8 mouse cellular contexts compared by ENCODE assay signal in the genomic region with DNA sequence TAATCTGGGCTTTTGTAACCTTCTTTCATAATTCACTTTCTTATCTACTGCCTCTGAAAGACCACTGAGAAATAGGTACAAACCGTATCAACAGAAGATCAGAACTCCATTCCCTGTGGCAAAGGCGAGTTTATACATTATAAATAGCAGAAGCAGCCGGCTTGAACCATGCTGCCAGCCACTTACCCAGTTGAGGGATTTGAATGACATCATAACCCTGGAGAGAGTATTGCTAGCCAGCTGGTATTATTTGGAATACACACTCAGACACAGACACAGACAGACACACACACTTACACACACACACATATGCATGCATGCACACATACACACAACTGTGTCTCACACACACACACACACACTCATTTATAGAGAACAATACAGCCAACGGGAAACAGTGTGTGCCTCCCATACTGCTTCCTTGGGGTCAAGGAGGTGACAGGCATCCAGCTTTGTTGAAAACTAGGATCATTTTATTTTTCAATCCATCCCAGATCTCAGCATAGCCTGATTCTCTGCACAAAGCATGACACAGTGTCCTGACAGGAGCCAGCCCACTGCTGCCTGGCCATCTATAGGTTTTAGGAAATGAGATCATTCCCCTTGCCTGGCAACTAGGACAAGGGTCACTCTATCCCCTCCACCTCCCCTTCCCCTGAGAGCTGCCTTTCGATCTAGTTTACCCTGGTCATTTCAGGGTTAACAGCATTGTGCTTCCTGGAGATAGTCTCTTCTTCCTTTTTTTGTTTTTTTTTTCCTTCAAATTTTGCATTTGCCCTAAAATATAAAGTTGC. TPM values are rescaled to one million over a fixed set of nuclear protein-coding genes. Genes with fewer than 3 reads are reported as not detected.
A peak's percentile ranks its signal among the peaks of the same experiment; 100 is the strongest.
DNase-seq lines count a peak whose midpoint lies in the region; ATAC-seq lines count a peak whose summit lies in the region.

Gene Igf1 (plus strand): TSS at position 253 of the 794 bp plus-strand sequence.

- 49% methylated on average over 5 of the region's 5 CpGs for WGBS in limb, embryonic 10.5 days

- no peak for ATAC-seq in frontal cortex, adult (ENCODE audit: low TSS enrichment)

- no peaks in the 10 kb centered on the region for H3K36me3 ChIP-seq in limb, embryonic 10.5 days

- peak within 1 kb of the TSS; percentile 57 for H3K4me3 ChIP-seq in limb, embryonic 10.5 days

- peaks cover 7% of the 10 kb centered on the region; the same call in 1 of the 2 replicates for H3K27me3 ChIP-seq in limb, embryonic 10.5 days (ENCODE audit: low read depth, poor library complexity, severe bottlenecking)

- peak in 1 of 2 experiments; percentile 28 for DNase-seq in heart, adult 18-20 months
- DNase-seq in heart, adult 8-10 months (ENCODE audit: low spot score), result no peak
- no peak for DNase-seq in adrenal gland, postnatal 36 days
- no peak for DNase-seq in gastrocnemius, postnatal 36 days
- no peak for DNase-seq in limb, embryonic 10.5 days (ENCODE audit: low spot score)
- DNase-seq in retina, postnatal 1 day, result peak; percentile 31
- DNase-seq in layer of hippocampus, postnatal 25 days (ENCODE audit: extremely low spot score in 1 of 2, low spot score in 1 of 2), result no peak

- intact Hi-C loops in gastrocnemius, postnatal 36 days (cut with DNase I), result loop anchor here (5.0 kb wide), 1 partner anchor 444 kb away; no protein-coding TSS in a partner anchor

- H3K9me3 ChIP-seq in limb, embryonic 10.5 days (replicated peaks), result no peaks in the 10 kb centered on the region

- peak within 1 kb of the TSS; percentile 88 for H3K27ac ChIP-seq in limb, embryonic 10.5 days

- H3K4me1 ChIP-seq in limb, embryonic 10.5 days, result peaks cover 88% of the 10 kb centered on the region

RNA-seq across cellular contexts. Expression of gene Igf1, which starts in this region (rescaled TPM):
- 10 to 100 TPM; 11.2 to 13.4 TPM for total RNA-seq in heart, adult 18-20 months (2021)
- 1 to 10 TPM; 7.6 to 9.7 (median 8.2) TPM for total RNA-seq in heart, adult 8-10 months (2022)
- total RNA-seq in adrenal gland, postnatal 36 days (2021), result 10 to 100 TPM; 18.0 to 52.1 TPM
- total RNA-seq in gastrocnemius, postnatal 36 days (2021), result 10 to 100 TPM; 18.4 to 31.9 TPM
- 17.5 and 58.7 TPM in 2 replicates for polyA plus RNA-seq in limb, embryonic 10.5 days (2016; fragmentation: Nextera tagmentation; extraction: Ambion mirVana)
- total RNA-seq in layer of hippocampus, postnatal 25 days (2021), result 1 to 10 TPM; 7.1 to 8.6 TPM
